Comparison of ENCODE assay signal across 8 mouse cellular contexts in the genomic region with DNA sequence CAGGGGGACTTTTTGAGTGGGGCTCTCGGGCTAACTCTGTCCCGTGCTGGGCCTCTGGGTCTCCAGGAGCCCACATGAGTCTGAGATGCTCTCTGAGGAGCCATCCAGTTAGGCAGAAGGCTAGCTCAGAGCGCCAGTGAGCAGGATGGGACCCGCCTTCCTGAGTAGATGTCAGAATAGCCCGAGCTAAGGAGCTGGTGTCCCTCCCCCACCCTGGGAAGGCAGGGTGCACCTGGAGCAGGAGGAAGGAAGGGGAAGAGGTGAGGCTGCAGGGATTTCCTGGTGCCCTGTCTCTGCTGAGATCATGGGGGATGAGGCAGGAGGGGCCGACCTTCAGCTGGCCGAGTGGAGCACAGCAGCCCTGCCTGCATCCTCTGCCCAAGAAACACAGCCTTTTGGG. TPM values are rescaled to one million over a fixed set of nuclear protein-coding genes. Genes with fewer than 3 reads are reported as not detected.
A peak's percentile ranks its signal among the peaks of the same experiment; 100 is the strongest.
DNase-seq lines count a peak whose midpoint lies in the region; ATAC-seq and TF ChIP-seq lines count a peak whose summit lies in the region.

No protein-coding gene starts in this region.

- H3K4me3 ChIP-seq in gastrocnemius, adult 2 months, result peak overlapping the region; percentile 79
- H3K4me3 ChIP-seq in heart, adult 2 months, result peak overlapping the region; percentile 69
- peak overlapping the region; percentile 48 for H3K4me3 ChIP-seq in lung, postnatal 0 days (ENCODE audit: low read depth, low read length)

- TF ChIP-seq EP300 in heart, adult 2 months (IDR thresholded peaks at IDR 0.05; ENCODE audit: insufficient read depth, low read depth, low read length), result peak; percentile 100
- peak; percentile 71 for TF ChIP-seq EP300 in lung, postnatal 0 days (IDR thresholded peaks at IDR 0.05)

- peak; percentile 29 for ATAC-seq in lung, postnatal 0 days

- no peaks in the 10 kb centered on the region for H3K9me3 ChIP-seq in lung, postnatal 0 days (ENCODE audit: low read length)

- TF ChIP-seq POLR2A in heart, adult 2 months (IDR thresholded peaks at IDR 0.05; ENCODE audit: insufficient read depth, low read depth, low read length), result peak; percentile 82

- H3K4me1 ChIP-seq in heart, adult 2 months (ENCODE audit: control insufficient read depth, insufficient read depth, low read length), result peaks cover 10% of the 10 kb centered on the region
- peaks cover 8% of the 10 kb centered on the region; the same call in 1 of the 2 replicates for H3K4me1 ChIP-seq in lung, postnatal 0 days (ENCODE audit: insufficient read depth, low read depth, low read length)

- no peak for TF ChIP-seq CTCF in gastrocnemius, adult 2 months (IDR thresholded peaks at IDR 0.05)
- no peak for TF ChIP-seq CTCF in heart, adult 2 months (IDR thresholded peaks at IDR 0.05)
- TF ChIP-seq CTCF in lung, postnatal 0 days (IDR thresholded peaks at IDR 0.05), result no peak

- intact Hi-C loops in gastrocnemius, adult 2 months (cut with DNase I), result no loop called here
- intact Hi-C loops in heart, adult 2 months (cut with DNase I), result no loop called here

- no peaks in the 10 kb centered on the region for H3K27me3 ChIP-seq in heart, adult 2 months (ENCODE audit: control insufficient read depth, insufficient read depth, low read length)
- no peaks in the 10 kb centered on the region for H3K27me3 ChIP-seq in lung, postnatal 0 days (replicated peaks; ENCODE audit: insufficient read depth, low read length)

- DNase-seq in gastrocnemius, adult 2 months, result peak; percentile 50
- DNase-seq in gastrocnemius, postnatal 4 days (ENCODE audit: low spot score in 2 of 2), result no peak
- peak; percentile 76 to 83 for DNase-seq in heart, adult 2 months
- peak; percentile 77 for DNase-seq in kidney, adult 9 months
- DNase-seq in lung, postnatal 0 days (ENCODE audit: low spot score), result peak; percentile 59
- no peak for DNase-seq in urinary bladder, adult 2 months (ENCODE audit: low spot score)
- no peak for DNase-seq in layer of hippocampus, postnatal 36 days
- DNase-seq in frontal cortex, postnatal 36 days (ENCODE audit: low spot score in 2 of 2), result no peak

- 32% methylated on average over 7 of the region's 7 CpGs for WGBS in heart, adult 2 months
- 33% methylated on average over 7 of the region's 7 CpGs for WGBS in lung, postnatal 0 days

- H3K79me2 ChIP-seq in heart, adult 2 months (replicated peaks; ENCODE audit: control insufficient read depth, insufficient read depth, low read length), result no peaks in the 10 kb centered on the region

- H3K36me3 ChIP-seq in heart, adult 2 months (ENCODE audit: control insufficient read depth, insufficient read depth, low read length), result no peaks in the 10 kb centered on the region
- no peaks in the 10 kb centered on the region for H3K36me3 ChIP-seq in lung, postnatal 0 days (ENCODE audit: insufficient read depth, low read length)

- peak overlapping the region; percentile 87 for H3K27ac ChIP-seq in gastrocnemius, adult 2 months
- peak overlapping the region; percentile 87 for H3K27ac ChIP-seq in heart, adult 2 months
- peak overlapping the region; percentile 83 for H3K27ac ChIP-seq in lung, postnatal 0 days (ENCODE audit: low read length)

- H3K9ac ChIP-seq in heart, adult 2 months (ENCODE audit: low read depth, low read length), result peak overlapping the region; percentile 78
- H3K9ac ChIP-seq in lung, postnatal 0 days (replicated peaks; ENCODE audit: low read depth), result peak overlapping the region; percentile 54

- peak overlapping the region; percentile 54 for H3K4me2 ChIP-seq in lung, postnatal 0 days (replicated peaks; ENCODE audit: low read depth, low read length)

RNA-seq across cellular contexts. Expression of a gene that starts 7.6 kb away (rescaled TPM):
- 10 to 100 TPM in 1 of 2 experiments, 1 to 10 TPM in 1; 4.4 to 12.0 TPM for total RNA-seq in gastrocnemius, adult 2 months (2021)
- 10 to 100 TPM; 18.4 TPM for total RNA-seq in gastrocnemius, postnatal 4 days (2021)
- total RNA-seq in heart, adult 2 months (2021), result 10 to 100 TPM; 27.1 to 28.9 TPM
- 38.7 and 52.8 TPM in 2 replicates for polyA plus RNA-seq in heart, adult 2 months (2012; rRNA removed)
- polyA plus RNA-seq in lung, postnatal 0 days (2015; fragmentation: Nextera tagmentation; extraction: Ambion mirVana), result 51.8 and 53.5 TPM in 2 replicates
- 9.9 and 10.3 TPM in 2 replicates for polyA plus RNA-seq in urinary bladder, adult 2 months (2012; rRNA removed)
- total RNA-seq in layer of hippocampus, postnatal 36 days (2021), result 10 to 100 TPM; 18.7 to 19.1 TPM

RNA-seq across cellular contexts. Expression of a gene that starts 12.4 kb away (rescaled TPM):
- total RNA-seq in gastrocnemius, adult 2 months (2021), result not detected
- not detected for total RNA-seq in gastrocnemius, postnatal 4 days (2021)
- not detected for total RNA-seq in heart, adult 2 months (2021)
- polyA plus RNA-seq in heart, adult 2 months (2012; rRNA removed), result not detected in 2 replicates
- 0.30 TPM in 2 replicates for polyA plus RNA-seq in lung, postnatal 0 days (2015; fragmentation: Nextera tagmentation; extraction: Ambion mirVana)
- not detected in 2 replicates for polyA plus RNA-seq in urinary bladder, adult 2 months (2012; rRNA removed)
- total RNA-seq in layer of hippocampus, postnatal 36 days (2021), result 1 to 10 TPM; 1.2 to 1.3 TPM

RNA-seq across cellular contexts. Expression of a gene that starts 15.6 kb away (rescaled TPM):
- total RNA-seq in gastrocnemius, adult 2 months (2021), result 10 to 100 TPM; 20.2 to 22.0 TPM
- total RNA-seq in gastrocnemius, postnatal 4 days (2021), result 10 to 100 TPM; 49.3 to 55.2 TPM
- 10 to 100 TPM; 21.0 to 25.3 TPM for total RNA-seq in heart, adult 2 months (2021)
- polyA plus RNA-seq in heart, adult 2 months (2012; rRNA removed), result 42.3 and 49.3 TPM in 2 replicates
- 62.8 and 68.7 TPM in 2 replicates for polyA plus RNA-seq in lung, postnatal 0 days (2015; fragmentation: Nextera tagmentation; extraction: Ambion mirVana)
- 112 and 151 TPM in 2 replicates for polyA plus RNA-seq in urinary bladder, adult 2 months (2012; rRNA removed)
- total RNA-seq in layer of hippocampus, postnatal 36 days (2021), result 100 to 1,000 TPM; 110 to 117 TPM

RNA-seq across cellular contexts. Expression of a gene that starts 24.5 kb away (rescaled TPM):
- 1 to 10 TPM; 5.9 to 6.9 TPM for total RNA-seq in gastrocnemius, adult 2 months (2021)
- total RNA-seq in gastrocnemius, postnatal 4 days (2021), result 10 to 100 TPM; 18.7 to 22.4 TPM
- 1 to 10 TPM; 4.6 to 5.7 TPM for total RNA-seq in heart, adult 2 months (2021)
- 17.8 and 18.0 TPM in 2 replicates for polyA plus RNA-seq in heart, adult 2 months (2012; rRNA removed)
- polyA plus RNA-seq in lung, postnatal 0 days (2015; fragmentation: Nextera tagmentation; extraction: Ambion mirVana), result 12.6 and 15.6 TPM in 2 replicates
- polyA plus RNA-seq in urinary bladder, adult 2 months (2012; rRNA removed), result 29.4 and 36.3 TPM in 2 replicates
- 10 to 100 TPM in 1 of 2 experiments, 1 to 10 TPM in 1; 9.3 to 11.0 TPM for total RNA-seq in layer of hippocampus, postnatal 36 days (2021)

RNA-seq across cellular contexts. Expression of a gene that starts 28.6 kb away (rescaled TPM):
- total RNA-seq in gastrocnemius, adult 2 months (2021), result 1 to 10 TPM; 3.7 to 4.9 TPM
- 10 to 100 TPM; 17.8 to 22.4 TPM for total RNA-seq in gastrocnemius, postnatal 4 days (2021)
- total RNA-seq in heart, adult 2 months (2021), result 1 to 10 TPM; 8.2 to 9.4 TPM
- polyA plus RNA-seq in heart, adult 2 months (2012; rRNA removed), result 19.4 and 22.2 TPM in 2 replicates
- 60.9 and 63.5 TPM in 2 replicates for polyA plus RNA-seq in lung, postnatal 0 days (2015; fragmentation: Nextera tagmentation; extraction: Ambion mirVana)
- 42.9 and 53.7 TPM in 2 replicates for polyA plus RNA-seq in urinary bladder, adult 2 months (2012; rRNA removed)
- 10 to 100 TPM; 30.0 to 31.6 TPM for total RNA-seq in layer of hippocampus, postnatal 36 days (2021)

Comparison
In these comparisons a context has a peak if more than half of its experiments do, and no peak if none do; other contexts are left out.
1. DNase-seq: peak in gastrocnemius, adult 2 months (single experiment), heart, adult 2 months (2 of 2), kidney, adult 9 months (single experiment) and lung, postnatal 0 days (single experiment); none in gastrocnemius, postnatal 4 days (0 of 2), urinary bladder, adult 2 months (single experiment), layer of hippocampus, postnatal 36 days (0 of 2) and frontal cortex, postnatal 36 days (0 of 2).
2. Peak in every context shown above with its lines, with median percentiles within 50 percentile points of each other: H3K27ac ChIP-seq and H3K4me3 ChIP-seq.